Mouse (Mus musculus): ENCODE data around the gene Rgl1.
"Not testable (repeated sequence)": the region's sequence is repeated elsewhere in the genome, so short reads cannot be mapped to it uniquely, and the experiment has no call there.

The Rgl1 gene

DNA sequence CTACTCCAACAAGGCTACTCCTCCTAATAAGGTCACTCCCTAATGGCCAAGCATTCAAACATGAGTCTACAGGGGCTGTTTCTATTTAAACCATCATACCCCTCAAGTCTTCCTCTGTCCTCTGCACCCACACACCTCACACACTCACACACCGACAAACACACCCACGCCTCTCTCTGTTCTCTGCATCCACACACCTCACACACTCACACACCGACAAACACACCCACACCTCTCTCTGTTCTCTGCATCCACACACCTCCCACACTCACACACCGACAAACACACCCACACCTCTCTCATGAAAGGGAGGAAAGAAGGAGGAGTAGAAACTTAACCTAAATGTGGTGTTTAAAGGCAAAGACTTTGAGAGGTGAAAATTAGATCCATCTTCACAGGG lies 106.2 kb downstream of the Rgl1 start:
- no peak for DNase-seq (ENCODE audit: low spot score)

DNA sequence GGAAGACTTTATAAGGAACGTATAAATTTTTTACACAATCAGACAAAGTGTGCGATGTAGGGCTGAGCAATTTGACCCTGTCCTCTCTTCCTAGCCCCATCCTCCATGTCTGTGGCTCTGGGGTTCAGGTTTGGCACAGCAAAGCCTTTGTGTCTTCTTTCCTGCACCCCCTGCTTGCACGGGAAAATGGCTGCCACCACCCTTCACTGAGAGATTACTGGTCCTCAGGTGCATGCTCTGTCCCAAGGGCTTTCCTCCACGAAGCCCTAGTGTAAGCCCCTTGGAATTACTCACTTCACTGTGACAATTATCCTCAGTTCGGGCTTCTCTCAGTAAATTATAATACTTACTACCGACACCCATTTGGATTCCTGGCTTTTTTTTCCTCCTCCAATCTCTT lies 109.5 kb downstream of the Rgl1 start:
- no peak for DNase-seq (ENCODE audit: low spot score)

DNA sequence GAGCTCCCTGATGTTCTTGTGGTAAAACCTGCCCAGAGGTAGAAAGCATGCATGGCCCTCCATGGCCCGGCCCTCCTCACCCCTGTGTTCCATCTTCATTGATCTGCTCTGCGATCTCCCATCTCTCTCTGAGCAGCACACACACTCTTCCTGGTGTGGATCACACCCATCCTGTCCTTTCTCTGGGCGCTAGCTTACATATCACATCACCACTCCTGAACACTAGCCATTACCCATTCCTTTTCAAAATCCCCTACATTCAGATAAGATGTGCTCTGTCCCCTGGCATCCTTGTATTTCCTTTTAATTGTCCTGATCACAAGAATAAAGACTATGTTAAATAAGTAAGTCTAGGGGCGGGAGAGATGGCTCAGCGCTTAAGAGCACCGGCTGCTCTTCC lies 111.3 kb downstream of the Rgl1 start:
- DNase-seq (ENCODE audit: low spot score), result no peak

DNA sequence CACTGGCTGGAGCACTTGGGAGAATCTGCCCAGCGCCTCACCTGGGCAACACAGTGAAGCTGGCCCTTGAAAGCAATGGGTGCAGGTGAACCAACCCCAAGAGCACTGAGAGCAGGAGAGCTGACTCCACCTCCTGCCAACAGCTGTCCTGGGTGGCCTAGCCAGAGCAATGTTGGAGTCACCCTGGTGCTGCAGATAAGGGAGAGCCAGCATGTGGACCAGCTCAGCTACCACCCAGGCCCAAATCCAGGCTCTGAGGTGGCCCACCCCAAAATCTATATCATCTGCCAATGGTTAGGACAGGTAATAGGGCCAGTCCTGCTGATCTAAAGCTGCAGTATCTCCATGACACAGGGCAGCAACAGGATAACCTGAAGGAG lies 114.7 kb downstream of the Rgl1 start:
- no peak for DNase-seq (ENCODE audit: low spot score)

DNA sequence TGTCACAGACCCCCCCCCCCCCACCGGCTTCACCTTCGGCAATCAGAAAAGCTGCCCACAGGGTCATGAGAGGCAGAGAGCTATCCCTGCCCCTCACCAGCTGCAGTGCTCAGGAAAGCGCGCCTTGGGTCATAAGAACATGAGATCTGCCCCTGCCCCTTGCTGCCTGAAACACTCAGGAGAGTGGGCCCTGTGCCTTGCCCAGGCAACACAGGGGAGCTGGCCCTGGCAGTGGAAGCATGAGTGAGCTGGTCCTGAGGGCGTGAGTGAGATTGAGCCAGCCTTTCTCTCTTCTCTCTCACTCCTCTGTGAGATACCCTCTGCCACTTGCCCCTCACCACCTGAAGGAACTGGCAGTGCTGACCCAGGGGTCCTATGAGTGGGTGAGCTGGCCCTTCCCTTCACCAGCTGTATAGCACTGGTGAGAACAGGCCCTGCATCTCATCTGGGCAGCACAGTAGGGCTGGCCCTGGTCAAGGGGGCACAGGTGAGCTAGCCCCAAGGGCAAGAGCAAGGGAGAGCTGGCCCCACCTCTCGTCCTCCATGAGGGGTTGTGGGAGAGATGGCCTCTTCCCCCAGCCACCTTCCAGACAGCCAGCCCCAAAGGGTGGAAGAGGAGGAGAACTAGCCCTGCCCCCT lies 115.2 kb downstream of the Rgl1 start:
- no peak for DNase-seq (ENCODE audit: low spot score)

DNA sequence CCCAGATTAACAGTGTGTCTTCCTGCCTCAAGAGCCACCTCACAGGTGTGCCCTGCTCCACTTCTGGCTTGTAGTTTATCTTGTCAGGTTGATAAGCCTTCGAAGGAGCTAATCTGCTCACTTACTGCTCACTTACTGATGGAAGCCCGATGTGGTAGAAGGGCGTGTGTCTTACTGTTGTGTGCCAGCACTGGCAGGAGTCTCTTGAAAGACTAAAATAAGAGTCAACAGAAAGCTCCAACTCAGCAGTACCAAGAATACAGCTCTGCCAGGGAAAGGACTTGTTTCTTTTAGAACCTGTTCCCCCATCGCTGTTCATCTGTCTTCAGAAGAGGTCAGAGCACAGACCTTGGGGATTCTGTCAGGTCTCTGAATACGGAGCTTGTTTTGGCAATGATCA lies 118.1 kb downstream of the Rgl1 start:
- DNase-seq (ENCODE audit: low spot score), result no peak

DNA sequence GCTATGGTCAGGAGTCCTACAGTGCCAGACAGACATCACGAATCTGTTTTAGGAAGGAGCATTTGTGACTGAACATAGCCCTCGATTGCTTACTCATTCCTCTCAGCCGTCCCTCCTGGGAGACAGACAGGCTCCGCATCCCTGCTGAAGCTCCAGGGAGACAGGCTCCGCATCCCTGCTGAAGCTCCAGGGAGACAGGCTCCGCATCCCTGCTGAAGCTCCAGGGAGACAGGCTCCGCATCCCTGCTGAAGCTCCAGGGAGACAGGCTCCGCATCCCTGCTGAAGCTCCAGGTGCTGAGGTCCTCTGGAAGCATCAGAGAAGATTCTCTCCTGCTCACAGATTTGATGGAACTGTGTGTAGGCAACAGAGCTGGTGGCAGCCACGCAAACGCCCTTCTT lies 123.9 kb downstream of the Rgl1 start:
- not testable (repeated sequence) for DNase-seq (ENCODE audit: low spot score)

DNA sequence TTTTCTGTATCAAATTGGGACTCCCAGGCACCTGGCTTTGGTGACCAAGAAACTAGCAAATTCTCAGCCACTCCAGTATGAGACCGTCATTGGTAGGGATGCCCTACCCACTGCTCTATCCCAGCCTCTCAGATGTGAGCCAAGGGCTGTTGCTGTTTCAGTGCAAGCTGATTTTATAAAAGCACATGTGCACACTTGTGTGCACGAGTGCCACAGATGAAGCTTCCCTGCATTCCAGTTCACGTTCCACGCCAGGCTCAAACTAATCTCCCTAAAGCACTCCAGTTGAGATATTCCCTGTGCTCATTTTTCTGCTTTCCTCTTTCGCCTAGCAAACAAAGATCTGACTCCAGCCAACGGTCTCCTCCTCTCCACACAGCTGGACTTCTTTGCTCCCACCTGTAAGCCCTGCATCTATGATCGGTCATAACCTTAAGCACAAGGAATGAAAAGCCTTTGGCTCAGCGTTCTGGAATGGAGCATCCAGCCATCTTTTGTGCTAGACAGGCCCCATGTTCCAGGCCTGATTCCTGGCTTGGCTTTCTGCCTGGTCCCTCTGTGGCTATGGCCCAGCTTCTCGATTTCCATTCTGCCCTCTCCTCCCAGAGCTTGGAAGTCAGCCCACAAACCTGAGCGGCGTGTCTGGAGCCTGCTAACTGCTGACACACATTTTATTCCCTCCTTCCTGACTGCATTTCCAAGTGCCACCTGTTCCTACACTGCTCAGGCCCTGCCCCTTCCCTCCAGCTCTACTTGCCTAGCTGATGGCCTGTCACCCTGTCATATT lies 125.8 kb downstream of the Rgl1 start:
- no peak for DNase-seq (ENCODE audit: low spot score)

DNA sequence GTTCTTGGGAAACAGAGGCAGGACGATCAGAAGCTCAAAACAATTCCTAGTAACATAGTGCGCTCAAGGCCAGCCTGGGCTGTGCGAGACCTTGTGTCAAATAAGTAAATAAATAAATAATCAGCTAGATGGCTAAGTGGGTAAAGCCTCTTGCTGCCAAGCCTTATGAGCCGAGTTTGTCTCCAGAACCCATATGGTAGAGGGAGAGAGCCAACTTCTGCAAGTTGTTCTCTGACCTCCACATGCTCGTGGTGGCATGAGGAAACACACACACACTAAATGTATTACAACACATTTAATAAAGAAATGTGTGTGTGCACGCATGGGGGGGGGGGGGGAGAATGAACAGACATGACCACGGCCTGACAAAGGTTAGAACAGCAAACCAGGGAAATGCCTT lies 126.8 kb downstream of the Rgl1 start:
- DNase-seq (ENCODE audit: low spot score), result no peak

DNA sequence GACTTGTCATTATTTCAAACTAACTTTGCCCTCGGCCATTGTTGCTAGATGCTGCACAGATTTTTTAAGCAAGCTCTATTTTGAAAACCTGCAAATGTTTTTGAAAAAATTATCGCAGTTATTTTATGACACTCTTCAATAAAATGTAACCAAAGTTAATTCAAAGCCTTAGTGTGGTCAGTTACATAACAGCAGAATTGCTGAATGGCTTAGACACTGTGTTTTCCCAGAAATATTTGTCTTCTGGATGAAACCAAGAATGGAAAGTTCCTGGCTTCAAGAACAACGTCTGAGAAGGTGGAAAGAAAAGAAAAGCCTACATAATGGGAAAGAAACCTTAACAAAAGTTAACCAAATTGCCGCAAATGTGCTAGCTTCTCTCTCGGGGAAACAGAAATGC lies 131.5 kb downstream of the Rgl1 start:
- DNase-seq (ENCODE audit: low spot score), result no peak

DNA sequence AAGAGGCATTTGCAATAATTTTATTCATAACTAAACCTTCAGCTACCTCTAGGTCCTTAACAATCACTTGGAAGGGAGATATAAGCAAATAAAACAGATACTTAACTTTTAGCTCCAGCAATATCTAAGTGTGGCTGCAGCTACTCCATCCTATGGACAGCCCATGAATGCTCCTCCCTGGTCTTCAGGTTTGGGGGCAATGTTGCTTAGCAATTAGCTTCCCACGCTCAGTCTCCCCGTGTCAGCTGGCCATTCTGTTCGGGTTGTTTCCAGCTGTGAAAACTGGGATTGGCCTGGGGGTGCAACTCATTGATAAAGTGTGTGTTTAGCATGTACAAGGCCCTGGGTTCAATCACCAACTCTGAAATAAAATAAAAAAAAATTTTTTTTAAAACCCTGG lies 136.4 kb downstream of the Rgl1 start:
- peak; percentile 36 for DNase-seq (ENCODE audit: low spot score)

DNA sequence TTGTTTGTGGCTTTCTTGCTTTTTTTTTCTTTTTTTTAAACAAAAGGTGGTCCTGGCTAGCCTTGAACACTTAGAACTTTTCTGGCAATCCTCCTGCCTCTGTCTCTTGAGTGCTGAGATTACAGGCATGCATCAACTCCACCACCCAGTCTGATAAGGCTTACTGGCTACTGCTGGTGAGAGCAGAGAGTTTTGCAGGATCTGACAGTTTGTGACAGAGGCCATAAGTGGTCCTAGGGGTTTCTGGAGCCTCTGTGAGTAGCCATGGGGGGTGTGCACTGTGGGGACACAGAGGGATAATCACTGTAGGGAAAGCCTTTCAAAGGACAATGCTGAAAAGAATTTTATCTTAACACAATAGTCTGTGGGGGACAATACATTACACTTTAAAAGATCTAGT lies 140.5 kb downstream of the Rgl1 start:
- DNase-seq (ENCODE audit: low spot score), result peak; percentile 14

DNA sequence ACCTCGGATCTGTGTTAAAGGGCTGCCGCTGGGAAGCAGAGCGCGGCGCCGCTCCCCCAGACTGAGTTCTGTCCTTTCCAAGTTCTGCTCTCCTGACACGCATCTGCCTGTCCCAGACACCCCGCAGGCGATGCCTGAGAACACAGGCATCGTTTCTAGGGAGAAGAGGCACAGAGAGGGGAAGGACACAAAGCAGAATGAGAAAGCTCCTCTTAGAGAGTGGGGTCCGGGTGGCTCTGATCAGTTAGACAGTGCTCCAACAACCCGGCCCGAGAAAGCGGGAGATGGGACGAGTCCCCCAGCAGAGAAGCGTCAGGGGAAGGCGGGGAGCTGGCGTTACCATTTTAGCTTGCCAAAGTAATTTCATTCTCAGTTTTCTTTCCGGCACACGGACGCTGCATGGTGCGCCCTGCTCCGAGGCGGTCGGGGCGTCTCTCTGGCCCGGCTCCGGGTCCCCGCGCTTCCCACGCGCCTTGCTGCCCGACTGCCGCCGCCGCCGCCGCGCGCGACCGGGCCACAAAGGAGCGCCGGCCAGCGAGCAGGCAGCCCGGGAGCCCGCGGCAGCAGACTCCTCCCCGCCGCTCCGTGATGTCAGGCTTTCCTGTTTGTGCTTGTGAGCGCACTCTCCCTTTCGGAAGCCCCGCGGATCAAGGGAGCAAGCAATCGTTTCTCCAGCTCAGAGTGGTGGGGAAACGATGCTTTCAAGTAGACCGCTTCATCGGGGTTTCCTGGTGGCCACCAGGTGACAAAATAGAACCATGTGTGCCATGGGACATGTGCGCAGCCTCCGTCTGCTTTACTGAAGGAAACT lies 141.3 kb downstream of the Rgl1 start:
- DNase-seq (ENCODE audit: low spot score), result peak; percentile 87

DNA sequence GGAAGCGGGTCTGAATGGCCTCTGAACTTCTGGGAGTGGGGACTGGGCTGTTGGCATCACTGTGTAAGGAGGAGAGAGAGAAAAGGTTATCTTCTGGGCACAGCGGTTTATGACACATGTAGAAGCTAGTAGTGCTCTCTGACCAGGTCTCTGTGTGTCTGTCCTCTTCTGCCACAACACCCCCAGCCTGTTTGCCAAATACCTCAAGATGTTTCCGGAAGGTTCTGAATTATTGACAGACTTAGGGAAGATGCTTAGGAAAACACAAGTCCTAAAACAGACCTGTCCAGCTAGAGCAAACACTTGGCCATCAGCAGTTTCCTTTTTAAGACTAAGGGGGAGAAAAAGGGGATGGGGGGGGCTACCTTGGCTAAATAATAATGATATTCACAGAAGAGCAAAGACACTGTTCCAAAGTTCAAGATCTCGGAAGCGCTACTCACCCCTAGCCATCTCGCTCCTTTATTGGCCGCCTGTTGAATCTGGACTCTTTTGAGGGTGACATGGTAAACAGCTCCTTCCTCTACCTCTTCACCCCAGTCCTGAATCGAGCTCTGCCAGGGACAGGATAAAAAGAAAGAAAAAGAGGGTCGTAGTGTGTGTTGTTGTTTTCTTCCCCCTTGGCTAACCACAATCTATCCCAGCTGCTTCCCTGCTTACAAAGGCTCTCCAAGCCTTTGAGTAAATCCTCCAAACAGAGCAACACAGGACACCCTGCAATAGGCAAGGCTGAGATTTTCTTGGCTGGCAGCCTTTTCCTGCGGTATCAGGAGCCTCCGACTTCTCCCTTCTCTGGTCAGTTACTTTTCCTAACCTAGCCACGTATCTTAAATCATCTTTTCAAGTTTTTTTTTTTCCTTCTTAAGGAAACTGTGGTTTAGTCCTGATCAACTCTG lies 142.5 kb downstream of the Rgl1 start:
- DNase-seq (ENCODE audit: low spot score), result peak; percentile 54

DNA sequence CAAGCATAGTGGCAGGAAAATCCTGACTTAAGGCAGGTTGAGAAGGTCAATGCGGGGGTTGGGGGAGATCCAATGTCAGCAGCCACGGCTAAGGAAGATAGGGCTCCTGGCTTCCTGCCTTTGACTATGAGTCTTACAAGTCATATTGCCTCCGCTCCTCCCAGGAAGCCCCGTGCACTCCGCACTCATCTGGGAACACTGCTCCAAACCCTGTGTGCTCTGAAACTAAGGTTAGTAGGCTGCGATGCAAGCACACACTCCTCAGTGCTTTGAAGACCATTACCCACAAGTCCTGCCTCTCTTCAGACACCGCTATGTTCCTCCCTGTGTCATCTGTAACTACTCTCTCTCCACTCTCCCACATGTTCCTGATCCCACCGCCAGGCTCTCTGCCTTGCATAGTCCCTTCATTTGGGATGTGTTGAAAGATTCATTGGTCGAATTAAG lies 143.4 kb downstream of the Rgl1 start:
- peak; percentile 42 for DNase-seq (ENCODE audit: low spot score)

DNA sequence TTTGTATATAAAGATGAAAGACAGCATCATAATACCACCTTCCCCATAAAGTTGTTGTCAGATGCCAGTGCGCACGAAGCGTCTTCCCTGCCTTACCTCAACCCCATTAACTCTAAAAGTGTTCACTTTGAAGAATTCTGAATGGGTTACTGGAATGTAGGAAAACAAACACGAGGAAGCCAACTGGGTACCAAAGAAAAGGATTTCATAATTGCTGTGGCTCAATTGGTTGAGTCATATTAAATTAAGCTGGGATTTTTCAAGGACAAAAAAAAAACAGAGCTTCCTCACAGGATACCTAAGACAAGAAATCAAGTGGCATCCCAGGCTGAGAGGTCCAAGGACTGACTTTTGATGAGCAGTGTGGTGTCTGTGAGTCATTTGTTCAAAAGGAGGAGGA lies 144.5 kb downstream of the Rgl1 start:
- DNase-seq (ENCODE audit: low spot score), result no peak

DNA sequence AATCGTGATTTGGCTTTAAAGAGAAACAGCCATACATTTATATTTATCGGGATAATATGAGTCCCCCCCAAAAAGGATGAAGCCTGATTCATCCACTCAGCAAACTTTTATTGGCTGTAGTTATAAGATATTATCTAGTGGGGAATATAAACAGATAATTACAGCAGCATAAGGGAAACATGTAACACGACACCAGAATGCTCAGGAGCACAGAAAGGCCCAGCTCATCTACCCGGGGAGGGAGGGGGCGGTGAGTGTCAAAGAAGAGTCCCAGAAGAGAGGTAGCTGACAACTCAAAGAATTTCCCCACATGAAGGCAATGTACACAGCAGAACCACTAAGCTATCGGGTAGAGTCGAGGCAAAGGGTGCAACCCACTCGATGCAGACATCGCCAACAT lies 146.8 kb downstream of the Rgl1 start:
- DNase-seq (ENCODE audit: low spot score), result no peak

DNA sequence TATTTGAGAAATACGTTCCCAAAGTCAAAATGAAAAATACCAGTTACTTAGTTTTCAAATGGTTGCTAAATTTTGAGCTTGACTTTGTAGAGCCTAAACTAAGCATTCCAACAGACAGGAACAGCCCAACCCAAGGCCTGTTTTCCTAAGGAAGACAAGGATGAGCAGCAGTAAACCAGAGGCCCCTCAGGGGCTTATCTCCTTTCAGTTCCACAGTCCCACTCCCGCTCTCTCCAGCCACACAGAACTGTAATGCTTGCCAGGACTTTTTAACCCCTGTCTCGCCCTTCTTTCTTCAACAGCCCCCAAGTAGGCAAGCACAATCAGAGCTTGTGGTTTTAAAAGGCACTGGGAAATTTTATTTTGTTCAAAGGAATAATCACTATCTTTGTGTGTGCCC lies 147.3 kb downstream of the Rgl1 start:
- no peak for DNase-seq (ENCODE audit: low spot score)

DNA sequence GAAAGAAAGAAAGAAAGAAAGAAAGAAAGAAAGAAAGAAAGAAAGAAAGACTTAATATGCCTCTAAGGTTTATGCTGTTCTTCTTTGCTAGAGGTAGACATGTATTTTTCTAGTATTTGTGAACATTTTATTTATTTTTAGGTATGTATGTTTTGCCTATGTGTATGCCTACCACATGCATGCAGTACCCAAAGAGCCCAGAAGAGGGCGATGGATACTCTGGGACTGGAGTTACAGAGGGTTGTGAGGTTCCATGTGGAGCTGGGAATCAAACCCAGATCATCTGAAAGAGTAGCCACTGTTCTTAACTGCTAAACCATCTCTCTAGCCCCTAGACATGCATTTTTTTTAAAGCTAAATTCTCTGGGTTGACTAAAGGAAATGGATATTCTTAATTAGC lies 147.8 kb downstream of the Rgl1 start:
- no peak for DNase-seq (ENCODE audit: low spot score)

DNA sequence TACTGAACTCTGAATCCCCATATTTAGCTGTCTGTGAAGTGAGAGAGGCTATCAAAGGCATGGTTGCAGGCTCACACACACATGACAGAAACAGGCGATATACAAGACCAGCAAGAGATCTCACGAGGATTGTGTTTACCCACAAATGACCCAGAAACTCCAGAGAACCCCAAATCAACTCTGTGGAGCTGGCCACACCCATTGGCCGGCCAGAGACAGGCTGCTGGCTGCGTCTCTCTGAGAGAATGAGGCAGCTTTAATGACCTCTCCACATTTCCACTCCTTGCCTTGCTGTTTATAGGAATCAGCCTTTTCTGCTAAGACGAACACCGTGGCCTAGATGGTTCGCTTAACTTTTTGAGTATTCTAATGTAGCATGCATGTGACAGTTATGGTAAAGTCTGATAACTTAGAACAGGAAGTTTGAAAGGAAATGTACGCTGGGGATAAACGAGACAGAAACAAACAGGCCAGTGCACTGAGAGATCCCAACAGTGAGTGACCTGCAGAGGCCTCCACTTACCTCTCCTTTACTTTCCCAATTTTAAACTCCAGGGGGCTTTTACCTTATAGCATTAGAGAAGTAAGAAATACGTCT lies 148.3 kb downstream of the Rgl1 start:
- no peak for DNase-seq (ENCODE audit: low spot score)

DNA sequence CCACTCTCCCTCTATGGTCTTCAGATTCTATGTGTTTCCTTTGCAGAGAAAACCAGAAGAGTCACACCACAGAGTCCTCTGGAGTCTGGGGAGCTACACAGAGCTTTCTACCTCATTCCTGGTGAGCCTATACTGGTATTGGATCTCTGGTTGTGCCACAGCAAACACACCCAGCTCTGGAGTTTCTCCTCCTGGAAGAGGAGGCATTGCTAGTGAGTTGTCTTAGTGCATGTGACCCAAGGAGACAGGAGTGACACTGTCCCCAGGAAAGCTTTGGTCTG lies 149.4 kb downstream of the Rgl1 start:
- no peak for DNase-seq (ENCODE audit: low spot score)

All from embryo, embryonic 10.5 days (tissue).